Mouse (Mus musculus): ENCODE data around the gene Slc28a1. TPM values are rescaled to one million over a fixed set of nuclear protein-coding genes. Genes with fewer than 3 reads are reported as not detected.

Slc28a1 gene
- total RNA-seq (2022), result under 1 TPM in 3 of 4 experiments, not detected in 1; 0.09 to 0.31 (median 0.16) TPM

GRCm38 (mm10) chr7:81114555-81114954, at the start of gene Slc28a1:
Gene Slc28a1 (plus strand): TSS chr7:81114799.
- DNase-seq (ENCODE audit: low spot score), result no peak

GRCm38 (mm10) chr7:81066714-81067113, 47.9 kb upstream of the Slc28a1 start:
- no peak for DNase-seq (ENCODE audit: low spot score)

GRCm38 (mm10) chr7:81072463-81072862, 42.1 kb upstream of the Slc28a1 start:
- peak; percentile 90 for DNase-seq (ENCODE audit: low spot score)

GRCm38 (mm10) chr7:81073273-81073672, 41.3 kb upstream of the Slc28a1 start:
- DNase-seq (ENCODE audit: low spot score), result no peak

- DNase-seq (ENCODE audit: low spot score), result no peak
These were observed 40.1 kb upstream of the Slc28a1 start for GRCm38 (mm10) chr7:81074546-81074945.

- DNase-seq (ENCODE audit: low spot score), result no peak
These were observed 39.3 kb upstream of the Slc28a1 start for GRCm38 (mm10) chr7:81075299-81075698.

GRCm38 (mm10) chr7:81075732-81076131, 38.9 kb upstream of the Slc28a1 start:
- DNase-seq (ENCODE audit: low spot score), result no peak

GRCm38 (mm10) chr7:81077009-81077408, 37.6 kb upstream of the Slc28a1 start:
- peak; percentile 62 for DNase-seq (ENCODE audit: low spot score)

- DNase-seq (ENCODE audit: low spot score), result peak; percentile 54
These were observed 35.9 kb upstream of the Slc28a1 start for GRCm38 (mm10) chr7:81078740-81079139.

GRCm38 (mm10) chr7:81093420-81093965, 21.1 kb upstream of the Slc28a1 start:
- no peak for DNase-seq (ENCODE audit: low spot score)

- DNase-seq (ENCODE audit: low spot score), result no peak
These were observed 20.4 kb upstream of the Slc28a1 start for GRCm38 (mm10) chr7:81094104-81094757.

- no peak for DNase-seq (ENCODE audit: low spot score)
These were observed 14.3 kb upstream of the Slc28a1 start for GRCm38 (mm10) chr7:81100341-81100740.

GRCm38 (mm10) chr7:81102854-81103253, 11.7 kb upstream of the Slc28a1 start:
- DNase-seq (ENCODE audit: low spot score), result no peak

GRCm38 (mm10) chr7:81105525-81105924, 9.1 kb upstream of the Slc28a1 start:
- peak; percentile 31 for DNase-seq (ENCODE audit: low spot score)

- DNase-seq (ENCODE audit: low spot score), result no peak
These were observed 6.4 kb upstream of the Slc28a1 start for GRCm38 (mm10) chr7:81108226-81108625.

- DNase-seq (ENCODE audit: low spot score), result peak; percentile 91
These were observed 4.6 kb upstream of the Slc28a1 start for GRCm38 (mm10) chr7:81109717-81110651.

GRCm38 (mm10) chr7:81110791-81111190, 3.8 kb upstream of the Slc28a1 start:
- no peak for DNase-seq (ENCODE audit: low spot score)

GRCm38 (mm10) chr7:81111729-81112128, 2.9 kb upstream of the Slc28a1 start:
- no peak for DNase-seq (ENCODE audit: low spot score)

GRCm38 (mm10) chr7:81112686-81113360, 1.8 kb upstream of the Slc28a1 start:
- DNase-seq (ENCODE audit: low spot score), result no peak

- DNase-seq (ENCODE audit: low spot score), result no peak
These were observed 6.5 kb downstream of the Slc28a1 start for GRCm38 (mm10) chr7:81121099-81121498.

GRCm38 (mm10) chr7:81122808-81123207, 8.2 kb downstream of the Slc28a1 start:
- DNase-seq (ENCODE audit: low spot score), result no peak

GRCm38 (mm10) chr7:81123553-81123952, 9.0 kb downstream of the Slc28a1 start:
- DNase-seq (ENCODE audit: low spot score), result no peak

Data from heart, adult 8-10 months (tissue).